Mouse (Mus musculus) kidney, postnatal 25 days (tissue): ENCODE data around the gene Tbce.
"Not testable (repeated sequence)": the region's sequence is repeated elsewhere in the genome, so short reads cannot be mapped to it uniquely, and the experiment has no call there.

ENCODE experiments used
- DNase-seq, 2 experiments: peaks; one replicate each; pipeline ENCODE4 v3.0.0; 2021; ENCODE audit warnings: mixed read lengths in 2 of 2

Tbce gene

DNA sequence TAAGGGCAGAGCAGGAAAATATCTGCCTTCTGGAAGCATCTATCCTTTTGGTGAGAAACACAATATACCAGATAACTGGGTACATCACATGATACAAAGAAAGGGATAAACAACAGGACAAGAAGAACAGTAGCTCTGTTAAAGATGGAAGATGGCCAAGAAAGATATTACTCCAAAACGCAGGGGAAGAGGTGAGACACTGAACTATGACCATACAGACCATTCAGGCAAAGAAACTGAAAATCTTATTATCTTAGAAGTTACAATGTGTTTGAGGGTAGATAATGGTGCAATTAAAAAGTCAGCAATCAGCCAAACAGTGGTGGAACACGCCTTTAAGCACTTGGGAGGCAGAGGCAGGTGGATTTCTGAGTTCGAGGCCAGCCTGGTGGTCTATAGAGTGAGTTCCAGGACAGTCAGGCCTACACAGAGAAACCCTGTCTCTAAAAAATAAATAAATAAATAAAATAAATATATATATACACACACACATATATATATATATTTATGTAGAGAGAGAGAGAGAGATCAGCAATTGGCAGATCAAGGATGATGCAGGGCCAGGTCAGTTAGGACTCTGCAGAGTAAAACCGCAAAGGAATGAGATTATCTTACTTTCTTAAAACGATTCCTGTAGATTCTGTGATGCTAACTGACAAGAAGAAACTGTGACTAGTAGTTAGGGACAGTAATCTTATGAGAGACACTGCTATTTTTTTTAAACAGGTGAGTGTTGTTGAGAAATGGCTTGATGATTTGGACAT is 5.9 kb downstream of the Tbce start:
- DNase-seq = no peak

- DNase-seq = no peak
Observed at GRCm38 (mm10) chr13:14026154-14026820, 13.2 kb downstream of the Tbce start.

DNA sequence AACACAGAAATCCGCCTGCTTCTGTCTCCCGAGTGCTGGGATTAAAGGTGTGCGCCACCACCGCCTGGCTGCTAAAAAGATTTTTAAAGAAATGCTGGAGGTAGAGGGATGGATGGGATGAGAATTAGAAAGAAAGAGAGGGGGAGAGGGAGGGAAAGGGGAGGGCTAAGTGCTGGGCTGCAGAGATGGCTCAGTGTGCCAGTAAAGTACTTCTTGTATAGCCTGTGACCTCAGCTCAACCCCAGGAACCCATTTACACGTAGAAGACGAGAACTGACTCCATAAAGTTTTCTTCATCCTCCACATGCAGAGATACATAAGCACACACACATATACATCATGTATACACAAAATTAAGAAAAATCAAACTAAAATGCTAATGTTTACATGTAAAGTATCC is 13.9 kb downstream of the Tbce start:
- no peak for DNase-seq

- not testable (repeated sequence) for DNase-seq
Observed at GRCm38 (mm10) chr13:14021417-14021816, 18.0 kb downstream of the Tbce start.

- no peak for DNase-seq
Observed at GRCm38 (mm10) chr13:14018852-14019251, 20.6 kb downstream of the Tbce start.

- DNase-seq = no peak
Observed at GRCm38 (mm10) chr13:14018283-14018682, 21.2 kb downstream of the Tbce start.

GRCm38 (mm10) chr13:14015609-14016008 is 23.8 kb downstream of the Tbce start:
- no peak for DNase-seq

DNA sequence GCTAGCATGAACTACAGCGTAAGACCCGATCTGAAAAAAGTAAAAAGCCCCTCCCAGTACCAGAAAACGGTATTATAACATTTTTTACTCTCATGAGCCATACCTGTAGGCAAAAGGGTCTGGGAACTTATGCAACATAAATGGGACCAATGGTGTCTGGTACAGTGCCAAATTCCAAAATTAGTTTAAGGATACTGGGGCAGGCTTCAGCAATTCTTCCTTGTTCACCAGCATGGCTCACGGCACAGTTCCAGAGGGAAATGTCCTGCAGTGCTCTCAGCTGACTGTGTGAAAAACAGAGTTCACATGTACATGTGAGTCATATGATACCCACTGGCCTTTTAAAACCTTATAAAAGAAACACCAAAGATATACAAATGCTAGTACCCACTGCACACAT is 24.9 kb downstream of the Tbce start:
- DNase-seq = no peak

- no peak for DNase-seq
Observed at GRCm38 (mm10) chr13:14014001-14014400, 25.4 kb downstream of the Tbce start.

DNA sequence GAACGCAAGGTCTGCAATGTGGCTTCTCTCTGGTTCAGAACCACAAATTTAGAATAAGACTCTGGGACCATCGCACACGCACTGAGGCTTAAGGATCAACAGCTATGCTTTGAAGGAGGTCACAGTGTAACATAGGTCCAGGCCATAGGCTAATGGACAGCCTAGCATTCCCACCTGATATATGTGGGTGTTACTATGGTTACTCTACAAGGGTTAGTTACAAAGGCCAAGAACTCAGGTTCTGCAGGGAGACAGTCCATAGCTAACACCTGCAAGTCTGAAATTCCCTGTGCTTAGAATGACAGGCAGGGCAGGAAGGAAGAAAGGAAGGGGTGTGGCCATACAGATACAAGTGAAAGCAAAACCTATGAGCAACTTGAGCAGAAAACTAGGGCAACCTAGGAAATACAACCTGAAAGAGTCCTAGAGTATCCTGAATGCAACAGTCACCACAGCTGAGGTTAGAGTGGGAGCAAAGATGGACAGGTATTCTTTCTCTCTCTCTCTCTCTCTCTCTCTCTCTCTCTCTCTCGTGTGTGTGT is 27.9 kb downstream of the Tbce start:
- no peak for DNase-seq

DNA sequence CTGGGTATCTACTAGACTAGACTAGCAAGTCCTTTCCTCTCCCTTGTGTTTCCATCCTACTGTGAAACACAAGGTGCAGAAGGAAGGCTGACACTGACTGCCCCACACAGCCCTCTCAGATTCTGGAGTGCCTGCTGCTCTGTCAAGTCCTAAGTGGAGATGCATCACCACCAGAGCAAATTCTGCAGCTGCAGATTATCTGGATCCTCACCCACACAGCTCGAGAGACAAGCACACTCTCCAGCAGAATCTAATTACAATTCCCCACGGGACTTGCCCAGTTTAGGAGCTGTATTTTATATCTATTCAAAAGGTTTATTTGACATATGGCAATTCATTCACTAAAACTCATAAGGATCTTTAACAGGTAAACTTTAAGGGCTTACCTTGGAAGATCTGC is 33.4 kb downstream of the Tbce start:
- DNase-seq = no peak

- no peak for DNase-seq
Observed at GRCm38 (mm10) chr13:14004999-14005398, 34.4 kb downstream of the Tbce start.

DNA sequence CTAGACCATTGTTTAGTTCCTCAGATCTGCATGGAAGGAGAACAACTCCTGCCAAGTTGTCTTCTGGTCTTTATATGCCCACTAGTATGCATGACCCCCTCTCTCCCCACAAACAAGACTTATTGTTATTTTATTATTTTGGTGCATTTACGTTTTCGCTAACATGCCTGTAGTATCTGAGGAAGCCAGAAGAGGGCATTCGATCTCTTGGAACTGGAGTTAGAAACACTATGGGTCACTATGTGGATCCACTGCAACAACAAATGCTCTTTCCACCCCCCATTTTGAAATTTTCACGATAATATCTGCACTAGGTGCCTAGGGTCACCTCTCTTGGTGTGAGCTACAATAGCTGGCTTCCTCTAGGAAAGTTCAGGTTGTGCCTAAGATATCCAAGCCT is 35.4 kb downstream of the Tbce start:
- peak in 1 of 2 experiments; percentile 11 for DNase-seq

DNA sequence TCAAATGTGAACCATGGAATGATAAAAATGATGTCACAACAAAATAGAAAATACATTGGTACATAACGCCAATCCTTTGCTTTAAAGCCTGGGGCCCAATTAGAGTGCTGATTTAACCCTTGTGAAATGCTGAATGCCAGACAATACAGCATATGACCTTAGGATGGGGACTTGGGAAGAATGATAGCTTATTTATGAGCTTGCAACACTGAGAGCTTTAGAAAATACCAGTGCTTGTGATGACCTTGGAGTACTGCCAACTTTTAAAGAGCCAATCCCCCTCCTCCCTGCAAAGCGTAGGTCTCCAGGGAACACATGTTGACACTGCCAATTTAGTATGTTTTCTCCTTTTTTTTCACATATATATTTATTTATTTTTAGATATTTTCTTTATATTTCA is 36.7 kb downstream of the Tbce start:
- DNase-seq = no peak

GRCm38 (mm10) chr13:13997476-13997875 is 42.0 kb downstream of the Tbce start:
- no peak for DNase-seq

- DNase-seq = no peak
Observed at GRCm38 (mm10) chr13:13995046-13995445, 44.4 kb downstream of the Tbce start.

- DNase-seq = no peak
Observed at GRCm38 (mm10) chr13:13993041-13993440, 46.4 kb downstream of the Tbce start.

DNA sequence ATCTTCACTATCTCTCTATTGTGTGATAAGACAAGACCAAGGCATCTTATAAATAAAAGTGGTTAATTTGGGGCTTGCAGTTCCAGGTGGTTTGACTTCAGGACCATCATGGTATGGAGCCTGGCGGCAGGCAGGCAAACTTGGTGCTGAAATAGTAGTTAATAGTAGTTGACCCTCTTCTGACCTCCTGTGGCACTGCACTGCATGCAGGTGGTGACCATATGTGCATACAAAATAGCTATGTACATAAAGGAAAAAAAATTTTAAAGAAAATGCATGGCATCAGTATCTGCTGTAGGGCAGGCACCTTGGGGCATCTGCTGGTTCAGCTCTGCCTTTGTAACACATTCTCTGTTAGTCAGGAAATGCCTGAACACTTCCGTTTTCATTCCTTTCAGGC is 49.0 kb downstream of the Tbce start:
- no peak for DNase-seq

- no peak for DNase-seq
Observed at GRCm38 (mm10) chr13:13989135-13989534, 50.3 kb downstream of the Tbce start.

DNA sequence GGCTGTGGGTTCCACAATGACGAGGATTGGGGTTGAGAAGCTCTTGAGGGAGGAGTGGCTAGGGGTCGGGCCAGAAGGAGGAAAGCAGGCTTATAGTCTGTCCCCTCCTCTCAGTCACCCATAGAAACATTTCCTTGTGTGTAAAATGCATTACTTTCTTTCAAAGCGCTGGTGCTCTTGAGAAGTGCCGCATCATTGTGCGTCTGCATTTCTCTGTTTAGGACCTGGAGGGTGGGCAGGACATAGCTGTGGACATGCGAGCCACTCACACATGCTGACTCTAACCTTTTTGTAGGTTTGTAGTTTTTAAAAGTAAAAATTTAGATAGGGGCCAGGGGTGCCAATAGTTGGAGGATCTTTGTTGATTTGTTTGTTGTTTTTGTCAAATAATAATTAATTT is 55.9 kb downstream of the Tbce start:
- no peak for DNase-seq

GRCm38 (mm10) chr13:13981842-13982241 is 57.6 kb downstream of the Tbce start:
- not testable (repeated sequence) for DNase-seq

- DNase-seq = no peak
Observed at GRCm38 (mm10) chr13:13969796-13970195, 69.6 kb downstream of the Tbce start.

DNA sequence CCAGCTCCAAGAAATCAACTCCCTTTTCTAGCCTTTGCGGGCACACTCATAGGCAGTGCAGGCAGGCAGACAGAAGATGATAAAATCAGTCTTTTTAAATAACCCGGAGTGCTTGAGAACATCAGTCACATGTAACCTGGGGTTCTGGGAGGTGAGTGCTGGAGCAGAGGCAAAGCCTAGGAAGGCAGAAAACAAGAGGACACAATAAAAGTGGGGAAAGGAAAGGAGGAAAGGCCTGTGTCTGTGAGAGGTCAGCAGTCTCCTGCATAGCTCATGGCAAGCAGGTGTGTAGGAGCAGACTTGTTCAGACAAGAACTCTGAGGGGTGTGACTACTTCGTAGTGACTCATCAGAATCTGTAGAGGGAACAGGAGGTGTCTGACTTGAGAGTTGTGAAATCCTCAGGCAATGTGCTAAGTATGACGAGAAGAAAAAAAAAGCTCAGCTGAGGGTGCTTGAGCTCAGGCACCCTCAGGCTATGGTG is 70.8 kb downstream of the Tbce start:
- DNase-seq = no peak

- DNase-seq = no peak
Observed at GRCm38 (mm10) chr13:13966172-13966571, 73.3 kb downstream of the Tbce start.
